Mouse (Mus musculus): ENCODE results near the gene Sema5a. TPM values are rescaled to one million over a fixed set of nuclear protein-coding genes. Genes with fewer than 3 reads are reported as not detected.

Sema5a gene
- total and polyA plus RNA-seq, 2 experiments from 2014 or later: 7.6 to 21.5 TPM

DNA sequence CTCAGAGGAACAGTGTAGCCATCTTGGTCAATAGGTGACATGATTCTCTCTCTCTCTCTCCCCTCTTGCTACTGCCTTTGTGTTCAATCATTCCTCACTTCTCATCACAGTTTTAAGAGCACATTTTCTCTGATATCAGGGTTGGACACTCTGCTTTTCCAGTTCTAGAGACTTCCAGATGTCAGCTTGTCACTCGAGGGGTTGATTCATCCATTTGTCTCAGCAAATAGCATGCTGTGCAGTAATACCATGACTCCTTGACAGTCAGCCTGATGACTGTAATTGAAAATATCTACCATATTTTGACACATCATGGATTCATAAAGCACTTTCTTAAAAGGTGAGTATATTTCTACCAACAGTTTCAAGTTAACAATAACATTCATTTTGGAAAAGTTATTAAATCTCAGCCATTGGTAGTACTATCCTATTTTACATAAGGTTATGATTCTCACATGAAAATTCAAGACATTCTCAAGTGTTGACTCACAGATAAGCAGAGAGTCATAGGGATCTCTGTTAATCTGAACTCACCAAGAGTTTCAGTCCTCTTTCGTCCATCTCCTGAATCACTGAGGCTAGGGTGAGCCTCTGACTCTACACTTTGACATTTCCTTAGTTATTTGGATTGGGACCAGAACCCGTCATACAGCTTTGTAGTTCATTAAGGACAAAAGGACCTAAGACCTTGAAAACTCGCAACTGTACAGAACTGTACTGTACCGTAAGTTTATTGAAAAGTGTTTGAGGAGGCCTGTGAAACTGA, 78.0 kb downstream of the Sema5a start:
- H3K4me2 ChIP-seq (ENCODE audit: low read depth): no peak overlapping the region
- 86% methylated on average over 5 of the region's 5 CpGs for WGBS
- no peaks in the 10 kb centered on the region for H3K9me3 ChIP-seq (ENCODE audit: low read length)
- H3K4me1 ChIP-seq (ENCODE audit: insufficient read depth): peaks cover 7% of the 10 kb centered on the region; the same call in 1 of the 2 replicates
- no peak for DNase-seq
- H3K27ac ChIP-seq (ENCODE audit: low read depth, low read length): no peak overlapping the region
- no peaks in the 10 kb centered on the region for H3K36me3 ChIP-seq (ENCODE audit: insufficient read depth)
- no peak overlapping the region for H3K4me3 ChIP-seq (ENCODE audit: low read depth, low read length)
- no peaks in the 10 kb centered on the region for H3K27me3 ChIP-seq (ENCODE audit: insufficient read depth, low read length)
- no peak for TF ChIP-seq CTCF (IDR thresholded peaks at IDR 0.05; ENCODE audit: low read depth)
- no peak overlapping the region for H3K9ac ChIP-seq
- no peak for ATAC-seq

DNA sequence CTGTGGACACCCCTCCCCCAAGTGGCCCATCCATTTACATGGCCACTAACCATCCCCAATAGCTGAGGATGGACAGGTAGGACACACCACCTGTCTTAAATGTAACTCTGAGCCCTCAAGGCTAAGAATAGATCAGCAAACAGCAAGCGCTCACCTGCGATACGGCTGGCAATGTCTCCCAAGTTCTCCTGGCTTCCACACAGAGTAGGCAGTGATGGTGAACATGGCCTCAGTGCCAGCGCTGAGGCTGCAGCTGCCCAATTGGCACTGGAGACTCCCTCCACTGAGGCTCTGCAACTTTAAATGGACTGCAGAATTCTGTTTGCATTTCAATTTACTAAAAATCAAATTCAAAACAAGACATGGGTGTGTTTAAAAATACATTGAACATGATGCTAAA, 78.6 kb downstream of the Sema5a start:
- no peak for DNase-seq
- WGBS: 78% methylated on average over 4 of the region's 4 CpGs
- H3K9me3 ChIP-seq (ENCODE audit: low read length): no peaks in the 10 kb centered on the region
- H3K4me1 ChIP-seq (ENCODE audit: insufficient read depth): peaks cover 7% of the 10 kb centered on the region; the same call in 1 of the 2 replicates
- no peak overlapping the region for H3K27ac ChIP-seq (ENCODE audit: low read depth, low read length)
- no peak overlapping the region for H3K9ac ChIP-seq
- no peak for TF ChIP-seq CTCF (IDR thresholded peaks at IDR 0.05; ENCODE audit: low read depth)
- no peaks in the 10 kb centered on the region for H3K36me3 ChIP-seq (ENCODE audit: insufficient read depth)
- no peak for ATAC-seq
- H3K27me3 ChIP-seq (ENCODE audit: insufficient read depth, low read length): no peaks in the 10 kb centered on the region
- H3K4me3 ChIP-seq (ENCODE audit: low read depth, low read length): no peak overlapping the region
- no peak overlapping the region for H3K4me2 ChIP-seq (ENCODE audit: low read depth)

DNA sequence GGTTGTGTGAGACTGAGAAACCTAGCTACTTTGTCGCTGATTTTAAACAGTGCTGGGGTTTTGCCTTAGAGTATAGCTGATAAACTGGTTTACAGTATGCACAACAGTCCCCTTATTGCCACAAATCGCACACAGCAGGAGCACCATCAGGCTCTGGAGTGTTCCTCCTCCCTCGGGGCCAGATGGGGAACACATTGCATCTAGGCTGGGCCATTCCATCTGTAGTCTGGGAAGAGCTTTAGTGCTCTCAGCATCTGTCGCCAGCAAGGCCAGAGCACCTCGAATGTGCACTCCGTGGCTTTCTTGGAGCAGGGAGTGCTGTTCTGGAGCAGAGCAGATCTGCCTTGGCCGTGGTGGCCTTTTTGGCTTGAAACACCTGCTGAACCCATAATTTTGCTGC, 79.5 kb downstream of the Sema5a start:
- TF ChIP-seq CTCF (IDR thresholded peaks at IDR 0.05; ENCODE audit: low read depth): no peak
- Histone ChIP-seq H3K4me2 (ENCODE audit: low read depth) (no peak overlapping the region), H3K4me3 (ENCODE audit: low read depth, low read length) (no peak overlapping the region), H3K9me3 (ENCODE audit: low read length) (no peaks in the 10 kb centered on the region), H3K9ac (no peak overlapping the region), H3K27ac (ENCODE audit: low read depth, low read length) (no peak overlapping the region), H3K4me1 (ENCODE audit: insufficient read depth) (peaks cover 7% of the 10 kb centered on the region; the same call in 1 of the 2 replicates), H3K27me3 (ENCODE audit: insufficient read depth, low read length) (no peaks in the 10 kb centered on the region), H3K36me3 (ENCODE audit: insufficient read depth) (no peaks in the 10 kb centered on the region)
- peak; percentile 62 for DNase-seq
- peak; percentile 84 for ATAC-seq
- 48% methylated on average over 7 of the region's 7 CpGs for WGBS

DNA sequence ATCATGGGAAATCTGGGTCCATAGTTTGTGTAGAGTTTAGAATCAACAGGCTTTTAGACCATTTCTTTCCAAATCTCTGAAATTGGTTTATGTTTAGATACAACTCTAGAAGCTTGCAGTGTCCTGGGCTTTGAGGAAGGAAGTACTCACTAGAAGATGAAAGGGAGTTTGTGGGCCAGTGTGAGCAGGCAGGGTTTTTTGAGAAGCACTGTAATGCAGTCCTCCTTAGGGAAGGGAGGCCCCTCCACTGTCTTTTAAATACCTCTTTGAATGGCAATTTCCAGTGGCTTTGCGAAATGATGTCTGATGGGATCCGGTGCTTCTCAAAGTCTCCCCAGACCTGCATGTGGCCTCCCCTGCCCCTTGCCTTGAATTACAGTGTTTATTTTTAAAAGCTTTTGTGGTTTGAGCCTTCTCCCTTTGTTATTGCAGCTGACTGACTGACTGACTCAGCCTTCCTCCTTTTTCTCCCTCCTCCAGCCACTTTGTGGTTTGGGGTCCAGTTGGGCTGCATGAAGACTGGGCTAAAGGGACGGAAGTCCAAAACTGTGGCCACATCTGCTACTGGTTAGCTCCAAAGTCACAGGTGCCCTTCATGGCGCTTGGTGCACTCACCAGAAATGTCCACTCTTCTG, 83.9 kb downstream of the Sema5a start:
- Histone ChIP-seq H3K4me1 (ENCODE audit: insufficient read depth) (peaks cover 1% of the 10 kb centered on the region; the same call in 1 of the 2 replicates), H3K36me3 (ENCODE audit: insufficient read depth) (no peaks in the 10 kb centered on the region), H3K27ac (ENCODE audit: low read depth, low read length) (no peak overlapping the region), H3K27me3 (ENCODE audit: insufficient read depth, low read length) (no peaks in the 10 kb centered on the region), H3K9me3 (ENCODE audit: low read length) (no peaks in the 10 kb centered on the region), H3K9ac (no peak overlapping the region), H3K4me2 (ENCODE audit: low read depth) (no peak overlapping the region), H3K4me3 (ENCODE audit: low read depth, low read length) (no peak overlapping the region)
- ATAC-seq (no peak), DNase-seq (no peak)
- WGBS: 73% methylated on average over 4 of the region's 4 CpGs
- no peak for TF ChIP-seq CTCF (IDR thresholded peaks at IDR 0.05; ENCODE audit: low read depth)

DNA sequence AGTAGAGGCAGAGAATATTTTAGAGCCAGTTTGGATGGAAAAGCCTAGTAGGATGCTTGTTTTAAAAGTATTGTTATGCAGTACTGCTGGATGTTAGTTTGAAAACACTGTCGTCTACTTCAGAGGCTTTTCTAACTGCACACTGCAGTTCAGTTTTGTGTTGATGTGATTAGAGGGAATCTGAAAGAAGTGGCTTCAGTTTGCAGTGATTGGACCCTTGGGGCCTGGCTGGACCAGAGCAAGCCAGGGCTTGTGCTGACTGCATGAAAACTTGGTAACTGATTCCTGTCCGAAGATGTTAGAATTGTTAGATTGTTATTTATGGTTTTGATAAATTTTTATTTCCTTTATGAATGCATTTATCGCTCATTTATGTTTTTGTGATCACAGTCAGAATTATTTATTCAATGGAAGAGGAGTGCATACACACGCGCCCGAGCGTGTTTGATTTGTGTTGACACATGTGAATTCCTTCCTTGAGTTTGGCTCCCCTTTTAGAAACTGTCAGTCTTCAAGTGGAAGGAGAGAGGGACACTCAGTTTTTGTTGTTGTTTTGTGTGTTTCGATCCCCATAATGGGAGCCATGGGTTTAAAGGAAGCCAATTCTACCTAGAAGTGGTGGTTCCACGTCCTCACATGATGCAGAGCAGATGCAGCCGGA, 85.2 kb downstream of the Sema5a start:
- Histone ChIP-seq H3K36me3 (ENCODE audit: insufficient read depth) (no peaks in the 10 kb centered on the region), H3K4me3 (ENCODE audit: low read depth, low read length) (no peak overlapping the region), H3K4me2 (ENCODE audit: low read depth) (no peak overlapping the region), H3K27me3 (ENCODE audit: insufficient read depth, low read length) (no peaks in the 10 kb centered on the region), H3K9me3 (ENCODE audit: low read length) (no peaks in the 10 kb centered on the region), H3K9ac (no peak overlapping the region), H3K27ac (ENCODE audit: low read depth, low read length) (no peak overlapping the region), H3K4me1 (ENCODE audit: insufficient read depth) (no peaks in the 10 kb centered on the region; the same call in 1 of the 2 replicates)
- ATAC-seq: no peak
- no peak for TF ChIP-seq CTCF (IDR thresholded peaks at IDR 0.05; ENCODE audit: low read depth)
- no peak for DNase-seq
- WGBS: 48% methylated on average over 10 of the region's 10 CpGs

DNA sequence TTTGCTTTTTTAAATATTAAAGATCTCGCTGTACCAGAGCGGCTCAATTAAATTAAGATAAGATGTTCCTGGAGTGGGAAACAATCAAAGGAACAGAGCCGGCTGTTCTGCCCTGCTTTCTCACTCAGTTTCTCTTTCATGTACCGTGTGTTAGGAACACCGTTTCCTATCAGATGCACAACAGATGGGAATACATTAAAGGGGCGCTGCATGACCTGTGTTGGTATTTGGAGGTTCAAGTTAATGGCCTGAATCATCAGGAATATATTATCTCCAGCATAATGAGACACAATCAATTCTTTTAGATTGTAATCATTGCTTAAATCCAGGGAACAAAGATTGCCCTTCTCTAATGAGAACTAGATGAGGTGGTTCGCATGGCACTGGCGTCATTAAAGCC, 85.8 kb downstream of the Sema5a start:
- H3K36me3 ChIP-seq (ENCODE audit: insufficient read depth): no peaks in the 10 kb centered on the region
- no peak for TF ChIP-seq CTCF (IDR thresholded peaks at IDR 0.05; ENCODE audit: low read depth)
- DNase-seq (no peak), ATAC-seq (no peak)
- no peaks in the 10 kb centered on the region; the same call in 1 of the 2 replicates for H3K4me1 ChIP-seq (ENCODE audit: insufficient read depth)
- H3K4me2 ChIP-seq (ENCODE audit: low read depth): no peak overlapping the region
- H3K4me3 ChIP-seq (ENCODE audit: low read depth, low read length): no peak overlapping the region
- no peaks in the 10 kb centered on the region for H3K9me3 ChIP-seq (ENCODE audit: low read length)
- H3K27ac ChIP-seq (ENCODE audit: low read depth, low read length): no peak overlapping the region
- 28% methylated on average over 8 of the region's 8 CpGs for WGBS
- H3K27me3 ChIP-seq (ENCODE audit: insufficient read depth, low read length): no peaks in the 10 kb centered on the region
- H3K9ac ChIP-seq: no peak overlapping the region

DNA sequence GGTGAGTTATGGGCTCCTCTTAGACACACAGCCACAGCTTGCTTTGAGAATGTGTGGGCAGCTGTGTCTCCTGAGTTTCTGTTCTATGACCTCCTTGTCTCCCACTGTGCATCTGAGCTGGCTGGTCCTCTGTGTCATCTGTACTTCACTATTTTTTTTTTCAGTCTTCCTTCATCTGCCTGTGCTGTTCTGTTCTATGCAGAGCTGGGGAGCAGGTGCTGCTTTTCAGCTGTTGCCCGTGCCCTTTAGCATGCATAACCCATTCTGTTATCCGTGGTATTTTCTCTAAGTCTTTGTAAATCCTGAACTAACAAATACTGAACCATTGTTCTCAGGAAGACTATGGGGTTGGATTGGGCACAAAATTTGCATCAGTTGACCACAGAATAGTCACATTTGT, 86.4 kb downstream of the Sema5a start:
- H3K27me3 ChIP-seq (ENCODE audit: insufficient read depth, low read length): no peaks in the 10 kb centered on the region
- TF ChIP-seq CTCF (IDR thresholded peaks at IDR 0.05; ENCODE audit: low read depth): no peak
- no peak overlapping the region for H3K4me3 ChIP-seq (ENCODE audit: low read depth, low read length)
- no peaks in the 10 kb centered on the region for H3K36me3 ChIP-seq (ENCODE audit: insufficient read depth)
- no peaks in the 10 kb centered on the region; the same call in 1 of the 2 replicates for H3K4me1 ChIP-seq (ENCODE audit: insufficient read depth)
- no peak overlapping the region for H3K27ac ChIP-seq (ENCODE audit: low read depth, low read length)
- H3K4me2 ChIP-seq (ENCODE audit: low read depth): no peak overlapping the region
- ATAC-seq: peak; percentile 10; the same call in 1 of the 2 replicates
- H3K9ac ChIP-seq: no peak overlapping the region
- DNase-seq: no peak
- WGBS: 34% methylated on average over 2 of the region's 2 CpGs
- H3K9me3 ChIP-seq (ENCODE audit: low read length): no peaks in the 10 kb centered on the region

All from forebrain, postnatal 0 days (tissue).